Mouse (Mus musculus): ENCODE results near the gene Cdkn3.

GRCm38 (mm10) chr14:46755851-46756250 lies 4.5 kb upstream of the Cdkn3 start:
- TF ChIP-seq CTCF (IDR thresholded peaks at IDR 0.05; ENCODE audit: extremely low read depth, insufficient read depth, insufficient read length, insufficient replicate concordance) = no peak
- no peak for TF ChIP-seq POLR2A (IDR thresholded peaks at IDR 0.05; ENCODE audit: low read depth, low read length)
